Mouse (Mus musculus): ENCODE data around the gene Ecd. TPM values are rescaled to one million over a fixed set of nuclear protein-coding genes. Genes with fewer than 3 reads are reported as not detected.

Ecd gene
- polyA plus RNA-seq (2016; fragmentation: Nextera tagmentation; extraction: Ambion mirVana), result 47.7 and 58.8 TPM in 2 replicates

- H3K4me1 ChIP-seq, result peaks cover 16% of the 10 kb centered on the region; the same call in 1 of the 2 replicates
- H3K4me3 ChIP-seq, result peak within 1 kb of the TSS; percentile 71
- no peaks in the 10 kb centered on the region for H3K9me3 ChIP-seq
- peaks cover 40% of the 10 kb centered on the region for H3K36me3 ChIP-seq
- H3K27me3 ChIP-seq (ENCODE audit: insufficient read depth, poor library complexity, severe bottlenecking), result no peaks in the 10 kb centered on the region
- H3K27ac ChIP-seq, result peak within 1 kb of the TSS; percentile 93
- under 1% methylated on average over 42 of the region's 42 CpGs for WGBS
- DNase-seq (ENCODE audit: low spot score), result peak; percentile 96
Observed at GRCm38 (mm10) chr14:20347991-20348541, at the start of gene Ecd, which contains the start of gene Fam149b. TSS of gene Ecd (minus strand) at chr14:20348121. TSS of gene Fam149b (plus strand) at chr14:20348162.

- Histone ChIP-seq H3K27ac (no peak overlapping the region), H3K27me3 (ENCODE audit: insufficient read depth, poor library complexity, severe bottlenecking) (no peaks in the 10 kb centered on the region), H3K4me3 (no peak overlapping the region), H3K9me3 (no peaks in the 10 kb centered on the region), H3K36me3 (no peaks in the 10 kb centered on the region), H3K4me1 (peaks cover 6% of the 10 kb centered on the region)
- WGBS, result 80% methylated on average over 9 of the region's 9 CpGs
- no peak for DNase-seq (ENCODE audit: low spot score)
Observed at GRCm38 (mm10) chr14:20397220-20397619, 49.3 kb upstream of the Ecd start.

GRCm38 (mm10) chr14:20393205-20393913 lies 45.4 kb upstream of the Ecd start, which contains the start of gene Mrps16:
TSS of gene Mrps16 (minus strand) at chr14:20393634.
- Histone ChIP-seq H3K27ac (peak within 1 kb of the TSS; percentile 96), H3K9me3 (no peaks in the 10 kb centered on the region), H3K27me3 (ENCODE audit: insufficient read depth, poor library complexity, severe bottlenecking) (no peaks in the 10 kb centered on the region), H3K4me3 (peak within 1 kb of the TSS; percentile 81), H3K36me3 (peaks cover 20% of the 10 kb centered on the region), H3K4me1 (peaks cover 15% of the 10 kb centered on the region)
- DNase-seq (ENCODE audit: low spot score), result peak; percentile 98
- under 1% methylated on average over 68 of the region's 68 CpGs for WGBS

GRCm38 (mm10) chr14:20392326-20392725 lies 44.4 kb upstream of the Ecd start:
- WGBS, result 77% methylated on average over 4 of the region's 4 CpGs
- peaks cover 24% of the 10 kb centered on the region for H3K4me1 ChIP-seq
- peak overlapping the region; percentile 34; the same call in 1 of the 2 replicates for H3K4me3 ChIP-seq
- no peaks in the 10 kb centered on the region for H3K27me3 ChIP-seq (ENCODE audit: insufficient read depth, poor library complexity, severe bottlenecking)
- H3K36me3 ChIP-seq, result peaks cover 24% of the 10 kb centered on the region
- H3K27ac ChIP-seq, result no peak overlapping the region
- H3K9me3 ChIP-seq, result no peaks in the 10 kb centered on the region
- no peak for DNase-seq (ENCODE audit: low spot score)

GRCm38 (mm10) chr14:20389446-20390079 lies 41.6 kb upstream of the Ecd start:
- peak overlapping the region; percentile 93; the same call in 1 of the 2 replicates for H3K27ac ChIP-seq
- 84% methylated on average over 8 of the region's 8 CpGs for WGBS
- H3K36me3 ChIP-seq, result peaks cover 49% of the 10 kb centered on the region

GRCm38 (mm10) chr14:20388441-20389129 lies 40.7 kb upstream of the Ecd start, which contains the start of gene Dnajc9:
TSS of gene Dnajc9 (minus strand) at chr14:20388910.
- WGBS, result under 1% methylated on average over 59 of the region's 59 CpGs
- DNase-seq (ENCODE audit: low spot score), result peak; percentile 97
- H3K27ac ChIP-seq, result peak within 1 kb of the TSS; percentile 93
- peaks cover 57% of the 10 kb centered on the region for H3K36me3 ChIP-seq
- H3K27me3 ChIP-seq (ENCODE audit: insufficient read depth, poor library complexity, severe bottlenecking), result no peaks in the 10 kb centered on the region
- peaks cover 34% of the 10 kb centered on the region for H3K4me1 ChIP-seq
- peak within 1 kb of the TSS; percentile 82 for H3K4me3 ChIP-seq
- no peaks in the 10 kb centered on the region for H3K9me3 ChIP-seq

More at GRCm38 (mm10) chr14:20389446-20390079, 41.6 kb upstream of the Ecd start:
- no peak for DNase-seq (ENCODE audit: low spot score)
- Histone ChIP-seq H3K27me3 (ENCODE audit: insufficient read depth, poor library complexity, severe bottlenecking) (no peaks in the 10 kb centered on the region), H3K4me3 (peak overlapping the region; percentile 82; the same call in 1 of the 2 replicates), H3K9me3 (no peaks in the 10 kb centered on the region), H3K4me1 (peaks cover 38% of the 10 kb centered on the region)

GRCm38 (mm10) chr14:20379753-20380430 lies 32.0 kb upstream of the Ecd start:
- DNase-seq (ENCODE audit: low spot score), result no peak
- Histone ChIP-seq H3K27me3 (ENCODE audit: insufficient read depth, poor library complexity, severe bottlenecking) (no peaks in the 10 kb centered on the region), H3K4me1 (peaks cover 11% of the 10 kb centered on the region), H3K4me3 (no peak overlapping the region), H3K36me3 (peaks cover 52% of the 10 kb centered on the region), H3K27ac (no peak overlapping the region), H3K9me3 (no peaks in the 10 kb centered on the region)
- WGBS, result 89% methylated on average over 9 of the region's 9 CpGs

GRCm38 (mm10) chr14:20379087-20379640 lies 31.2 kb upstream of the Ecd start:
- H3K9me3 ChIP-seq, result no peaks in the 10 kb centered on the region
- peaks cover 11% of the 10 kb centered on the region for H3K4me1 ChIP-seq
- no peaks in the 10 kb centered on the region for H3K27me3 ChIP-seq (ENCODE audit: insufficient read depth, poor library complexity, severe bottlenecking)
- peaks cover 48% of the 10 kb centered on the region for H3K36me3 ChIP-seq
- DNase-seq (ENCODE audit: low spot score), result no peak
- H3K27ac ChIP-seq, result no peak overlapping the region
- H3K4me3 ChIP-seq, result no peak overlapping the region
- 82% methylated on average over 5 of the region's 5 CpGs for WGBS

- peak; percentile 87 for DNase-seq (ENCODE audit: low spot score)
- Histone ChIP-seq H3K4me1 (peaks cover 11% of the 10 kb centered on the region), H3K27me3 (ENCODE audit: insufficient read depth, poor library complexity, severe bottlenecking) (no peaks in the 10 kb centered on the region), H3K27ac (peak overlapping the region; percentile 3; the same call in 1 of the 2 replicates), H3K9me3 (no peaks in the 10 kb centered on the region), H3K36me3 (peaks cover 48% of the 10 kb centered on the region), H3K4me3 (no peak overlapping the region)
- WGBS, result 33% methylated on average over 13 of the region's 13 CpGs
Observed at GRCm38 (mm10) chr14:20378313-20379061, 30.6 kb upstream of the Ecd start.

GRCm38 (mm10) chr14:20377112-20377521 lies 29.2 kb upstream of the Ecd start:
- H3K27ac ChIP-seq, result no peak overlapping the region
- DNase-seq (ENCODE audit: low spot score), result no peak
- peaks cover 11% of the 10 kb centered on the region for H3K4me1 ChIP-seq

GRCm38 (mm10) chr14:20371854-20372253 lies 23.9 kb upstream of the Ecd start:
- DNase-seq (ENCODE audit: low spot score), result no peak
- H3K27ac ChIP-seq, result no peak overlapping the region
- H3K36me3 ChIP-seq, result peaks cover 44% of the 10 kb centered on the region
- 87% methylated on average over 1 of the region's 1 CpGs for WGBS
- no peaks in the 10 kb centered on the region for H3K4me1 ChIP-seq
- no peak overlapping the region for H3K4me3 ChIP-seq
- H3K27me3 ChIP-seq (ENCODE audit: insufficient read depth, poor library complexity, severe bottlenecking), result no peaks in the 10 kb centered on the region
- H3K9me3 ChIP-seq, result no peaks in the 10 kb centered on the region

More at GRCm38 (mm10) chr14:20377112-20377521, 29.2 kb upstream of the Ecd start:
- 57% methylated on average over 4 of the region's 4 CpGs for WGBS
- no peak overlapping the region for H3K4me3 ChIP-seq
- no peaks in the 10 kb centered on the region for H3K9me3 ChIP-seq
- H3K36me3 ChIP-seq, result peaks cover 43% of the 10 kb centered on the region
- no peaks in the 10 kb centered on the region for H3K27me3 ChIP-seq (ENCODE audit: insufficient read depth, poor library complexity, severe bottlenecking)
